18 mouse cellular contexts compared by ENCODE assay signal in the genomic region with DNA sequence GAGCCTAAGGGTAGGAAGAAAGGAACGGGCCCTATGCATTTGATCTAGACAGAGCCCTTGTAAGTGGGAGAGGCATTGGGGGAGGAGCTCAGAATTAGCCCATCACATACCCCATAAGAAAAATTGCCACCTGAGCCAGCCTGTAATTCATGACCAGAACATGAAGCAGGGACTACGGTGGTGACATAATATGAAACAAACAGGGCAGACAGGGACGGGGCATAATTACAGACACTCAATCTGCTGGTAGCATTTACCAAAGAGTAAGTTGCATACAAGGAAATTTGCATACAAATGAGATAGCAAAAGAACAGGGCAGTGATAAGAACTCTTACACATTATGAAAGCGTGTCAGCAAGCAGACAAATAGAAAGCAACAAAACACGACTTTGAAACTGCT.
"Had no signal": no experiment of that assay in that cellular context is flagged by ENCODE, and none has a peak within 500 bp of the region (broad histone marks: within the 10 kb centered on the region; RNA-seq: fewer than 3 reads in every experiment).

No protein-coding gene starts in this region.

- H3K27ac ChIP-seq: left cerebral cortex, adult 2 months; limb, embryonic 12.5 days; liver, embryonic 13.5 days; lung, embryonic 15.5 days; macrophage; midbrain, embryonic 15.5 days had no signal

- H3K4me3 ChIP-seq: left cerebral cortex, adult 2 months; limb, embryonic 12.5 days; liver, embryonic 13.5 days; lung, embryonic 15.5 days; megakaryocyte, embryonic 14.5 days; midbrain, embryonic 15.5 days had no signal

- H3K9ac ChIP-seq: limb, embryonic 12.5 days; liver, embryonic 13.5 days; liver, postnatal 0 days; lung, embryonic 15.5 days; midbrain, embryonic 15.5 days had no signal

- H3K27me3 ChIP-seq: liver, embryonic 13.5 days; lung, embryonic 15.5 days; megakaryocyte, embryonic 14.5 days; midbrain, embryonic 15.5 days had no signal

- H3K36me3 ChIP-seq: limb, embryonic 12.5 days; liver, embryonic 13.5 days; lung, embryonic 15.5 days; midbrain, embryonic 15.5 days had no signal

- DNase-seq: kidney, adult 18-20 months; kidney, postnatal 10 days; kidney, postnatal 4 days; liver; liver, embryonic 13.5 days; liver, postnatal 0 days; lung, postnatal 14 days; right cerebral cortex, postnatal 4 days; spleen, adult 18-20 months; thymus, adult 18-20 months; thymus, postnatal 25 days had no signal

- H3K4me2 ChIP-seq: limb, embryonic 12.5 days; liver, embryonic 13.5 days; lung, embryonic 15.5 days; midbrain, embryonic 11.5 days; midbrain, embryonic 15.5 days had no signal

- H3K9me3 ChIP-seq: limb, embryonic 12.5 days; liver, embryonic 13.5 days; lung, embryonic 15.5 days; megakaryocyte, embryonic 14.5 days; midbrain, embryonic 15.5 days had no signal

- ATAC-seq: liver, postnatal 0 days; midbrain, embryonic 15.5 days had no signal

- H3K4me1 ChIP-seq: midbrain, embryonic 15.5 days had no signal
